ENCODE assay signal across 8 mouse cellular contexts in genomic region chr10:108163451-108163850, GRCm38 (mm10). TPM values are rescaled to one million over a fixed set of nuclear protein-coding genes. Genes with fewer than 3 reads are reported as not detected.
DNase-seq lines count a peak whose midpoint lies in the region; ATAC-seq and TF ChIP-seq lines count a peak whose summit lies in the region.

No protein-coding gene starts in this region.

- peak overlapping the region; percentile 49 for H3K4me2 ChIP-seq in embryonic facial prominence, embryonic 11.5 days (ENCODE audit: low read depth, low read length)
- peak overlapping the region; percentile 76 for H3K4me2 ChIP-seq in intestine, embryonic 14.5 days (ENCODE audit: low read length)
- H3K4me2 ChIP-seq in neural tube, embryonic 12.5 days (replicated peaks) = peak overlapping the region; percentile 71

- H3K9me3 ChIP-seq in embryonic facial prominence, embryonic 11.5 days (replicated peaks; ENCODE audit: control insufficient read depth, low read length) = no peaks in the 10 kb centered on the region
- H3K9me3 ChIP-seq in intestine, embryonic 14.5 days (ENCODE audit: control insufficient read depth, low read length) = no peaks in the 10 kb centered on the region
- no peaks in the 10 kb centered on the region for H3K9me3 ChIP-seq in neural tube, embryonic 12.5 days

- peak overlapping the region; percentile 98 for H3K4me3 ChIP-seq in left cerebral cortex, adult 2 months
- peak overlapping the region; percentile 89 for H3K4me3 ChIP-seq in embryonic facial prominence, embryonic 11.5 days (ENCODE audit: low read depth, low read length)
- peak overlapping the region; percentile 91 for H3K4me3 ChIP-seq in intestine, embryonic 14.5 days (ENCODE audit: low read depth, low read length)
- peak overlapping the region; percentile 98 for H3K4me3 ChIP-seq in neural tube, embryonic 12.5 days

- no peak for DNase-seq in left cerebral cortex, adult 2 months (ENCODE audit: extremely low spot score in 1 of 2, low spot score in 2 of 2)
- no peak for DNase-seq in left cerebral cortex, postnatal 25 days (ENCODE audit: low spot score in 2 of 2)
- no peak for DNase-seq in embryonic facial prominence, embryonic 11.5 days (ENCODE audit: low spot score)
- DNase-seq in intestine, embryonic 14.5 days (ENCODE audit: low spot score) = no peak
- DNase-seq in Muller cell, postnatal 12 days (ENCODE audit: inconsistent ontology term) = no peak
- DNase-seq in spleen, postnatal 4 days (ENCODE audit: low spot score in 2 of 2) = no peak

- WGBS in embryonic facial prominence, embryonic 11.5 days = 37% methylated on average over 3 of the region's 3 CpGs
- 10% methylated on average over 3 of the region's 3 CpGs for WGBS in intestine, embryonic 14.5 days
- 32% methylated on average over 3 of the region's 3 CpGs for WGBS in neural tube, embryonic 12.5 days

- peak overlapping the region; percentile 99 for H3K27ac ChIP-seq in left cerebral cortex, adult 2 months
- H3K27ac ChIP-seq in embryonic facial prominence, embryonic 11.5 days (replicated peaks; ENCODE audit: low read depth, low read length) = no peak overlapping the region
- peak overlapping the region; percentile 99 for H3K27ac ChIP-seq in intestine, embryonic 14.5 days (ENCODE audit: low read depth)
- H3K27ac ChIP-seq in neural tube, embryonic 12.5 days = no peak overlapping the region

- no peaks in the 10 kb centered on the region for H3K36me3 ChIP-seq in embryonic facial prominence, embryonic 11.5 days (replicated peaks; ENCODE audit: control insufficient read depth, insufficient read depth, low read depth, low read length)
- H3K36me3 ChIP-seq in intestine, embryonic 14.5 days (ENCODE audit: control insufficient read depth, insufficient read depth, low read length) = 0 out of 2 replicates have a peak, but pooled peaks cover 4% of the 10 kb centered on the region
- no peaks in the 10 kb centered on the region for H3K36me3 ChIP-seq in neural tube, embryonic 12.5 days

- H3K9ac ChIP-seq in embryonic facial prominence, embryonic 11.5 days (replicated peaks; ENCODE audit: low read length) = peak overlapping the region; percentile 98
- H3K9ac ChIP-seq in intestine, embryonic 14.5 days (ENCODE audit: low read length) = peak overlapping the region; percentile 100
- peak overlapping the region; percentile 99 for H3K9ac ChIP-seq in neural tube, embryonic 12.5 days

- H3K4me1 ChIP-seq in embryonic facial prominence, embryonic 11.5 days (ENCODE audit: control insufficient read depth, insufficient read depth, low read length) = no peaks in the 10 kb centered on the region
- H3K4me1 ChIP-seq in intestine, embryonic 14.5 days (replicated peaks; ENCODE audit: control insufficient read depth, insufficient read depth, low read length) = peaks cover 26% of the 10 kb centered on the region
- H3K4me1 ChIP-seq in neural tube, embryonic 12.5 days = peaks cover 17% of the 10 kb centered on the region

- no peak for TF ChIP-seq CTCF in left cerebral cortex, adult 2 months (IDR thresholded peaks at IDR 0.05)

- intact Hi-C loops in left cerebral cortex, adult 2 months (cut with DNase I) = loop anchor here (2.0 to 5.0 kb wide), 3 partner anchors 75 to 231 kb away; no protein-coding TSS in a partner anchor
- intact Hi-C loops in left cerebral cortex, postnatal 25 days (cut with DNase I) = loop anchor here (2.0 to 10.0 kb wide), 5 partner anchors 75 to 231 kb away; no protein-coding TSS in a partner anchor

- no peaks in the 10 kb centered on the region for H3K27me3 ChIP-seq in embryonic facial prominence, embryonic 11.5 days (ENCODE audit: control insufficient read depth, insufficient read depth, low read length)
- no peaks in the 10 kb centered on the region for H3K27me3 ChIP-seq in intestine, embryonic 14.5 days (replicated peaks; ENCODE audit: control insufficient read depth, insufficient read depth, low read length)
- H3K27me3 ChIP-seq in neural tube, embryonic 12.5 days (replicated peaks) = no peaks in the 10 kb centered on the region

- ATAC-seq in embryonic facial prominence, embryonic 11.5 days (replicated peaks; ENCODE audit: insufficient number of reproducible peaks, low FRiP score, low TSS enrichment, low read depth) = no peak
- ATAC-seq in intestine, embryonic 14.5 days (replicated peaks; ENCODE audit: low FRiP score, low TSS enrichment, low read depth) = no peak
- no peak for ATAC-seq in neural tube, embryonic 12.5 days (ENCODE audit: low FRiP score, low read depth)
- ATAC-seq in cerebellum, adult (ENCODE audit: insufficient number of reproducible peaks, low FRiP score, low TSS enrichment) = no peak

RNA-seq across cellular contexts. Expression of gene Ppp1r12a, which starts 1.5 kb away (rescaled TPM):
- total RNA-seq in left cerebral cortex, adult 2 months (2021) = 100 to 1,000 TPM; 145 to 150 TPM
- 100 to 1,000 TPM; 146 to 147 TPM for total RNA-seq in left cerebral cortex, postnatal 25 days (2021)
- 74.5 and 79.5 TPM in 2 replicates for polyA plus RNA-seq in embryonic facial prominence, embryonic 11.5 days (2014; fragmentation: Nextera tagmentation; extraction: Ambion mirVana)
- 117 and 123 TPM in 2 replicates for polyA plus RNA-seq in intestine, embryonic 14.5 days (2014; fragmentation: Nextera tagmentation; extraction: Ambion mirVana)
- polyA plus RNA-seq in neural tube, embryonic 12.5 days (2016; fragmentation: Nextera tagmentation; extraction: Ambion mirVana) = 79.1 and 83.4 TPM in 2 replicates

Comparison
In these comparisons a context has a peak if more than half of its experiments do, and no peak if none do; other contexts are left out.
1. H3K27ac ChIP-seq: peak in left cerebral cortex, adult 2 months (single experiment) and intestine, embryonic 14.5 days (single experiment); none in embryonic facial prominence, embryonic 11.5 days (single experiment) and neural tube, embryonic 12.5 days (single experiment).
2. Peak in every context shown above with its lines, with median percentiles within 50 percentile points of each other: H3K4me3 ChIP-seq, H3K4me2 ChIP-seq and H3K9ac ChIP-seq.